In the genomic region with DNA sequence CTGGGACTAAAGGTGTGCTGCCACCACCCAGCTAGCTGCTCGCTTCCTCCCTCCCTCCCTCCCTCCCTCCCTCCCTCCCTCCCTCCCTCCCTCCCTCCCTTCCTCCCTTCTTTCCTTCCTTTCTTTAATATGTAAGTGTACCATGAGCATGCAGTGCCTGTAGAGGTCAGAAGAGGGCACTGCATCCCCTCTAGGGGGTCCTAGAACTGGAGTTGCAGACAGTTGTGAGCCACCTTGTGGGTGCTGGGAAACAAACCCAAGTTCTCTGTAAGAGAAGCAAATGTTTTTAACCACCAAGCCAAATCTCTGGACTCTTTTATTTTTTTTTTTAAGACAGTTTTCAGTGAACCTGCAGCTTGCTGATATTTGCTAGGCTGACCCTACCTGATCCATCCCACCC, we compare ENCODE assay signal across 28 mouse cellular contexts. TPM values are rescaled to one million over a fixed set of nuclear protein-coding genes. Genes with fewer than 3 reads are reported as not detected.
A peak's percentile ranks its signal among the peaks of the same experiment; 100 is the strongest.
DNase-seq lines count a peak whose midpoint lies in the region; ATAC-seq and TF ChIP-seq lines count a peak whose summit lies in the region.
"Had no signal": no experiment of that assay in that cellular context is flagged by ENCODE, and none has a peak within 500 bp of the region (broad histone marks: within the 10 kb centered on the region; RNA-seq: fewer than 3 reads in every experiment).

No protein-coding gene starts in this region.

- no peak overlapping the region for H3K4me2 ChIP-seq in stomach, postnatal 0 days (replicated peaks; ENCODE audit: low read depth)
- H3K4me2 ChIP-seq: embryonic facial prominence, embryonic 12.5 days; embryonic facial prominence, embryonic 15.5 days; heart, embryonic 13.5 days; hindbrain, embryonic 12.5 days; hindbrain, embryonic 15.5 days; intestine, embryonic 15.5 days had no signal

- H3K27ac ChIP-seq in layer of hippocampus, adult 2 months, result no peak overlapping the region
- no peak overlapping the region for H3K27ac ChIP-seq in ES-Bruce4 (ENCODE audit: insufficient read depth, low read length)
- no peak overlapping the region for H3K27ac ChIP-seq in stomach, postnatal 0 days (replicated peaks)
- H3K27ac ChIP-seq: embryonic facial prominence, embryonic 12.5 days; embryonic facial prominence, embryonic 15.5 days; heart, adult 2 months; heart, embryonic 10.5 days; heart, embryonic 13.5 days; hindbrain, embryonic 12.5 days; hindbrain, embryonic 15.5 days; intestine, embryonic 15.5 days had no signal

- no peaks in the 10 kb centered on the region for H3K27me3 ChIP-seq in ES-Bruce4 (ENCODE audit: control insufficient read depth, insufficient read depth, low read length, poor library complexity, severe bottlenecking)
- H3K27me3 ChIP-seq in stomach, postnatal 0 days (ENCODE audit: control insufficient read depth, insufficient read depth, low read length), result no peaks in the 10 kb centered on the region
- H3K27me3 ChIP-seq: embryonic facial prominence, embryonic 12.5 days; embryonic facial prominence, embryonic 15.5 days; heart, embryonic 13.5 days; hindbrain, embryonic 12.5 days; hindbrain, embryonic 15.5 days; intestine, embryonic 15.5 days had no signal

- H3K4me3 ChIP-seq in layer of hippocampus, adult 2 months, result no peak overlapping the region
- no peak overlapping the region for H3K4me3 ChIP-seq in ES-Bruce4 (ENCODE audit: low read depth, low read length)
- H3K4me3 ChIP-seq in stomach, postnatal 0 days (ENCODE audit: low read depth, low read length), result no peak overlapping the region
- H3K4me3 ChIP-seq: embryonic facial prominence, embryonic 12.5 days; embryonic facial prominence, embryonic 15.5 days; heart, adult 2 months; heart, embryonic 10.5 days; heart, embryonic 13.5 days; hindbrain, embryonic 12.5 days; hindbrain, embryonic 15.5 days; intestine, embryonic 15.5 days had no signal

- H3K4me1 ChIP-seq in ES-Bruce4 (ENCODE audit: control insufficient read depth, insufficient read depth, low read length), result peaks cover 2% of the 10 kb centered on the region
- no peaks in the 10 kb centered on the region for H3K4me1 ChIP-seq in stomach, postnatal 0 days (replicated peaks; ENCODE audit: control insufficient read depth, insufficient read depth)

- H3K9ac ChIP-seq in ES-Bruce4 (ENCODE audit: low read depth, poor library complexity, severe bottlenecking), result no peak overlapping the region
- no peak overlapping the region for H3K9ac ChIP-seq in stomach, postnatal 0 days (ENCODE audit: low read length)
- H3K9ac ChIP-seq: embryonic facial prominence, embryonic 12.5 days; embryonic facial prominence, embryonic 15.5 days; forebrain, postnatal 0 days; heart, embryonic 13.5 days; hindbrain, embryonic 12.5 days; hindbrain, embryonic 15.5 days; intestine, embryonic 15.5 days had no signal

- no peak for TF ChIP-seq EP300 in ES-Bruce4 (IDR thresholded peaks at IDR 0.05; ENCODE audit: insufficient read depth, low read depth, low read length)
- no peak for TF ChIP-seq EP300 in stomach, postnatal 0 days (optimal IDR thresholded peaks at IDR 0.05)

- ATAC-seq in stomach, postnatal 0 days (ENCODE audit: low FRiP score, low TSS enrichment), result no peak
- ATAC-seq: CD4-positive, CD25-positive, alpha-beta regulatory T cell, adult 4 months; forebrain, embryonic 14.5 days; forebrain, postnatal 0 days; intestine, embryonic 15.5 days had no signal

- TF ChIP-seq CTCF in layer of hippocampus, adult 2 months (conservative IDR thresholded peaks at IDR 0.05), result peak; percentile 15; the same call in 1 of the 2 replicates
- peak; percentile 49 for TF ChIP-seq CTCF in ES-Bruce4 (IDR thresholded peaks at IDR 0.05; ENCODE audit: low read depth, low read length)
- TF ChIP-seq CTCF in stomach, postnatal 0 days (IDR thresholded peaks at IDR 0.05; ENCODE audit: low read depth), result peak; percentile 29

- TF ChIP-seq POLR2A in ES-Bruce4 (IDR thresholded peaks at IDR 0.05; ENCODE audit: insufficient read depth, low read length), result no peak

- WGBS in stomach, postnatal 0 days, result 100% methylated on average over 1 of the region's 1 CpGs

- H3K36me3 ChIP-seq in ES-Bruce4 (ENCODE audit: control insufficient read depth, insufficient read depth, low read length, poor library complexity, severe bottlenecking), result peaks cover 17% of the 10 kb centered on the region
- H3K36me3 ChIP-seq in stomach, postnatal 0 days (ENCODE audit: control insufficient read depth, insufficient read depth, low read length), result no peaks in the 10 kb centered on the region
- H3K36me3 ChIP-seq: intestine, embryonic 15.5 days had no signal

- no peaks in the 10 kb centered on the region for H3K9me3 ChIP-seq in ES-Bruce4 (replicated peaks; ENCODE audit: control insufficient read depth, insufficient read depth, low read length, poor library complexity, severe bottlenecking)
- no peaks in the 10 kb centered on the region for H3K9me3 ChIP-seq in stomach, postnatal 0 days (ENCODE audit: control insufficient read depth, low read length)
- H3K9me3 ChIP-seq: embryonic facial prominence, embryonic 12.5 days; embryonic facial prominence, embryonic 15.5 days; heart, embryonic 10.5 days; heart, embryonic 13.5 days; hindbrain, embryonic 12.5 days; hindbrain, embryonic 15.5 days; intestine, embryonic 15.5 days had no signal

- DNase-seq in layer of hippocampus, adult 2 months (ENCODE audit: low spot score in 2 of 2), result no peak
- DNase-seq in layer of hippocampus, adult 8-10 months (ENCODE audit: low spot score in 2 of 2), result no peak
- peak; percentile 57 for DNase-seq in R1 (ENCODE audit: low read depth, low spot score)
- DNase-seq in stomach, postnatal 0 days (ENCODE audit: low spot score), result no peak
- no peak for DNase-seq in lung, postnatal 10 days
- DNase-seq in urinary bladder, postnatal 25 days (ENCODE audit: low spot score), result no peak
- DNase-seq: adrenal gland, postnatal 10 days; adrenal gland, postnatal 36 days; cerebellum, adult 11 months; cerebellum, adult 2 months; cerebellum, adult 9-11 months; cerebellum, postnatal 25 days; forebrain, postnatal 0 days; gastrocnemius, postnatal 25 days; heart, adult 2 months; heart, postnatal 14 days; heart, postnatal 4 days had no signal

RNA-seq across cellular contexts. Expression of gene Trit1, which starts 6.5 kb away (rescaled TPM):
- total RNA-seq in layer of hippocampus, adult 2 months (2021), result 10 to 100 TPM; 27.5 to 29.4 TPM
- 10 to 100 TPM; 24.4 to 27.4 (median 26.6) TPM for total RNA-seq in layer of hippocampus, adult 8-10 months (2022)
- 32.7 and 33.0 TPM in 2 replicates for polyA plus RNA-seq in ES-Bruce4 (2011; ENCODE audit: insufficient read depth, insufficient read length, low read depth, missing spikeins)
- polyA plus RNA-seq in stomach, postnatal 0 days (2015; fragmentation: Nextera tagmentation; extraction: Ambion mirVana), result 11.6 and 12.0 TPM in 2 replicates

RNA-seq across cellular contexts. Expression of gene Mycl, which starts 27.4 kb away (rescaled TPM):
- 10 to 100 TPM; 31.8 to 32.4 TPM for total RNA-seq in layer of hippocampus, adult 2 months (2021)
- 10 to 100 TPM; 25.0 to 29.0 (median 27.5) TPM for total RNA-seq in layer of hippocampus, adult 8-10 months (2022)
- 16.8 and 17.1 TPM in 2 replicates for polyA plus RNA-seq in ES-Bruce4 (2011; ENCODE audit: insufficient read depth, insufficient read length, low read depth, missing spikeins)
- 14.2 and 17.4 TPM in 2 replicates for polyA plus RNA-seq in stomach, postnatal 0 days (2015; fragmentation: Nextera tagmentation; extraction: Ambion mirVana)
- total RNA-seq: MEL had no signal
- polyA plus RNA-seq: CD4-positive, CD25-positive, alpha-beta regulatory T cell, adult 4 months had no signal
